Mouse (Mus musculus) skeletal muscle tissue, adult 2 months (tissue): ENCODE results near the gene Acox3.

ENCODE experiments used
- DNase-seq: peaks from one replicate; pipeline ENCODE4 v3.0.0-alpha.2; 2012; ENCODE audit warnings: low read depth, low spot score

Gene Acox3

GRCm38 (mm10) chr5:35648230-35648629 is 65.4 kb downstream of the Acox3 start:
- DNase-seq = no peak

- no peak for DNase-seq
Observed at GRCm38 (mm10) chr5:35652319-35652718, 69.5 kb downstream of the Acox3 start.

GRCm38 (mm10) chr5:35652872-35653271 is 70.0 kb downstream of the Acox3 start:
- DNase-seq = no peak

GRCm38 (mm10) chr5:35653743-35654395 is 71.0 kb downstream of the Acox3 start:
- DNase-seq = peak; percentile 83

- no peak for DNase-seq
Observed at GRCm38 (mm10) chr5:35655753-35656485, 73.1 kb downstream of the Acox3 start.

- no peak for DNase-seq
Observed at GRCm38 (mm10) chr5:35659503-35659902, 76.7 kb downstream of the Acox3 start.

GRCm38 (mm10) chr5:35661210-35661609 is 78.4 kb downstream of the Acox3 start:
- no peak for DNase-seq

- no peak for DNase-seq
Observed at GRCm38 (mm10) chr5:35662021-35662545, 79.2 kb downstream of the Acox3 start.
